Mouse (Mus musculus): ENCODE data around the gene Incenp. TPM values are rescaled to one million over a fixed set of nuclear protein-coding genes. Genes with fewer than 3 reads are reported as not detected.
"Not testable (repeated sequence)": the region's sequence is repeated elsewhere in the genome, so short reads cannot be mapped to it uniquely, and the experiment has no call there.

The Incenp gene
- total RNA-seq, 1 experiment from 2014 or later: 32.4 TPM

- no peak for DNase-seq
These were observed 19.0 kb upstream of the Incenp start for GRCm38 (mm10) chr19:9918176-9918861.

DNA sequence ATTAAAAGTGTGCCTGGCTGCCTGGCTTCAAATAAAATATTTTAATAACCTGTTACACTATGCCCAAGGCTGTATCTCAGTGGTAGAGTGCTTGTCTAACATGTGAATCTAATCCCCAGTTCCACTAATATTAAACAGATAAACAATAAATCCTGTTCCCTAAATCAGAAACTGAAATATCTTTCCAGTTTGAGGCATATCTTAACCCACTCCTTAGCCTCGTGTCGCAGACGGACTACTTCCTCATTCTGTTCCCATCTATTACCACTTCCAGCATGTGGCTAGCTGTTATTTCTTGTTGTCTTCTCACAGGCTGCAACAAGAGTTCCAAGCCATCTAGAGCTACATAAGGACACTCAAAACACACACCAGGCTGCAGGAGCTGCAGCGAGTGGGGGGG, 18.4 kb upstream of the Incenp start:
- DNase-seq: no peak

GRCm38 (mm10) chr19:9915935-9916334, 16.6 kb upstream of the Incenp start:
- DNase-seq: peak; percentile 70

DNA sequence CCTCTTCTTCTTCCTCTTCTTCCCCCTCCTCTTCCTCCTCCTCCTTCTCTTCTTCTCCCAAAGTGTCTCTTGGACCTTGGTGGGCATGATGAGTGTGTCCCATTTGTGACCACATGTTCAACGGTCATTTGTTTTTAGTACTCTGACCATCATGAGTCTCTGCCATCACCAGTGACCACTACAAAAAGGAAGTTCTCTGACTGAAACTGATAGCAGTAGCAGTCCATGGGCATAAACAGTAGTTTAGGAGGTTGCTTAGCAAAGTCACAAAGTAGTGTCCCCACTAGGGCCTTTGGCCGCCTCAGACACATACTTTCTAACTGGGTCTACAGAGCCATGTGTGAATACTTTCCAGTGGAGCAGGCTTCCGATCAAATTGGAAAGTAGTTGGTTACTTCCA, 15.0 kb upstream of the Incenp start:
- DNase-seq: no peak

- no peak for DNase-seq
These were observed 14.4 kb upstream of the Incenp start for GRCm38 (mm10) chr19:9913784-9914183.

GRCm38 (mm10) chr19:9911314-9911754, 12.0 kb upstream of the Incenp start:
- DNase-seq: no peak

DNA sequence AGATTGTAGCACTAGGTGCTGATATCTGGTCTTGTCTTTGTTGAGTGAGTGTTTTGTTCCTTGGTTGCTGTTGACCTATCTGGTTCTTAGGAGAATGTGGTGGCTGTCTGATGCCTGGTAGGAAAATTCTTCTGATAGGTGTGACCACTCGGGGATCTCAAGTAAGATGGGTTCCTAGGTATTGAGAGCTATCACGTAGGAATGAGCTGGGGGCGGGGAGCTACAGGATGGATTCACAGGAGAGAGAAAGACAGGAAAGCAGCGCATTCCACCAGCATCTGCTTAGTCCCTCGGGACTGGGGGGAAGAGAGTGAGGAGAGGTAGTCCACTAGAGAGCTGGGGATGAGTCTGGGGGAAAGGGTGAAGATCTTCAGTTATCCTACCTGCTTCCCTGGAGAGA, 10.0 kb upstream of the Incenp start:
- no peak for DNase-seq

- not testable (repeated sequence) for DNase-seq
These were observed 1.3 kb upstream of the Incenp start for GRCm38 (mm10) chr19:9900696-9901095.

- no peak for DNase-seq
These were observed 412 bp upstream of the Incenp start for GRCm38 (mm10) chr19:9899780-9900146.

DNA sequence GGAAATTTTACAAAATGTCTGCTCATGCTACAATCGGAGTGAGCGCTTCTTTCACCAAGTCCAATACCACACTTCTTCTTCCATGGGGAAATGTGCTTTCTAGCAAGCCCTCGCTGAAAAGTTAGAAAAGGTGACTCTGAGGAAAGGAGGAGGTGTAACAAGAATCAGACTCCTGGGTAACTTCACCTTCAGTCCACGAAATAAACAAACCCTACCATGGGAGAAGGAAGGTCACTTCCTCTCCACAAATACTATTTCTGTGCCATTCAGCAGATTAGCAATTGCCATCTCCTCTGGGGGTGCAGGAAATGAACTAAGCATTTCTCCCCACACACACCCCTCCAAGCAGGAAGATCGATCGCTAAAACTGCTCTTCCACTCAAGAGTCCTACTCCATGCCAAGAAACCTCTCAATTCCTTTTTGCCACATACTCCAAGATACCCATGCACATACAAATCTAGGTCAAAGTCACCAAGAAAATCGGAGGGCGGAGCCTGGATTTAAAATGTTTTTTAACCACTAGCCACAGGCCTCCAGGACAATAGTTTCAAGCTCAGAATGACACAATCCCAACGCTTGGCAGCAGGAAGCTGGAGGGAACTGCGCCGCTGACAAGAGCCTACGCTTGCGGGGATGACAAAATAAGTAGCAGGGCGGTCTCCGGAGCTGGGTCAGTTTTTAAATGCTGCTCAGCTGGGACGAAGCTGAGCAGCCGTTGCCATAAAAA, 848 bp downstream of the Incenp start:
- DNase-seq: peak; percentile 12

DNA sequence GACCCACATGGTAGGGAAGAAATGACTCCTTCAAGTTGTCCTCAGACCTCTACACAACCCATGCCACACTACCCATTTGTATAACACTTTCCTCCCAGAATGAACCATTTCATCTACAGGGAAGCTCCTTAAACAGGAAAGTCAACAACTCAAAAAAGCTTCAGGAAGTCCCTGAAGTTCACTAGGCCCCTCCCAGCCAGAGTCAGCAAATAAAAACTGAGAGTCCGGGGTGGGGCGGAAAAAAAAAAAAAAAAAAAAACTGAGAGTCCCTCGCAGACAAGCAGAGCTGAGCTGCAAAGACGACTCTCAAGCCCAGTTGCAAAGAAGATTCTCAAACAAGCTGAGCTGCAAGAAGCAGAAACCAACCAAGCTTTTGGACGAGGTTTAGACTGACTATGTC, 3.3 kb downstream of the Incenp start:
- DNase-seq: no peak

GRCm38 (mm10) chr19:9886771-9887170, 12.6 kb downstream of the Incenp start:
- no peak for DNase-seq

DNA sequence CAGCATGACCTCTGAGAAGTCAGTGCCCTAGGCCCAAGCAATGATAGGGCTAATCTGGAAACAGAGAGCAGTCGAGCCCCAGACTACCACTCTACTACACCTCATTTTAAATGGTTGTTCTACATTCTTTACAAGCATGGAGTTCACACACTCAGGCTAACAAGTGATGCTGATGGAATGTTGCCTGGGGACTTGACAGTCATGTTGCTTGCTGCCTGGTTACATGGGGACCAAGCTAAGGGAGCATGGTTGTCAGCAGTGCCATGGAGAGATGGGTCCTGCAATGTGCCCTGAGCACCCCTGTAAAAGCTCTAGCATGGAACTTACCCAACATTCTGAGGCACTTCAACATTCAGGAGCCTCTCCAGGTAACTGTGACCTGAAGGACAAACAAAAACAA, 13.0 kb downstream of the Incenp start:
- DNase-seq: no peak

DNA sequence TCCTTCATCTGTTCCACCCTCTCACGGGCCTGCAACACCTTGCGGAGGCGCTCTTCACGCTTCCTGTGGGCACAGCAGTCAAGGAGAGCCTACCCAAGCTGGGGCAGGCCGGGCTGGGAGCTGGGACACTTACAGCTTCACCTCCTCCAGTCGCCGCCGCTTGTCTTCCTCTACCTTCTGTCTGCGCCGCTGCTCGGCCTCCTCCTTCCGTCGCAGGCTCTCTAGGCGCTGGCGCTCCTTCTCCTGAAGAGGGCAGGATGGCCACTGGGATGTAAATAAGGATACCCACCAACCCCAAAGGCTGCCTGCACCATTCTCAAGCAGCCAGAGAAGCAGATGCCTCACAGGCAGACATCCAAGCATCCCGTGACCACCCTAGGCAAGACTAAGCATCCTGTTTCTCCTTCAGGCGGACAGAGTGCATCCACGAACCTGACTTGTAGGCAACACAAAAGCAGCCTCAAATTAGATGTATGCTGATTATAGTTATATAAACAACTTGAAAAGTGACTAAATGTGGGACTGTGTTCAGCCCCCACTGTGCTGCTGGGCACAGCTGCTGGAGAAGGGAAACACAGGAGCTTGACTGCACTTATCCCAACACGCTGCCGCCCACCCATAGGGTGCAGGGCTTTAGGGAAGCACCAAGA, 21.0 kb downstream of the Incenp start:
- no peak for DNase-seq

GRCm38 (mm10) chr19:9865466-9865865, 33.9 kb downstream of the Incenp start:
- no peak for DNase-seq

DNA sequence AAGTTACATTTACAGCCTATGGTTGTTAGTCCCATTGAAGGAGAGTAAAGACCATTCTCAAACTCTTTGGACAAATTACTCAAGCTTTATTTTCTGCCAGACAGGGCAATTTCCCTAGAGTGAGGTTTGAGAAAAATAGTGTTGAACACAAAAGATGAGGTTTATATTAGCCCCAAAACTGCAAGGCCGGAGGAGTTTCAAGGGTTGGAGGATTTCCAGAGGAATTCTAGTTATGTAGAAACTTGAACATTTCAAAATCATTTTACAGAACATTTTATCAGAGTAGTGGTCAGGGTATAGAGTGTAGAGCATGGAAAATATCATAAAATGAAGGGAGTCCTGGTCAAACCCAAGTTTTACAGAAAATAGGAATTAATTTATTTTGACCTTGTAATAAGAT, 34.5 kb downstream of the Incenp start:
- DNase-seq: no peak

GRCm38 (mm10) chr19:9860821-9861220, 38.5 kb downstream of the Incenp start:
- not testable (repeated sequence) for DNase-seq

DNA sequence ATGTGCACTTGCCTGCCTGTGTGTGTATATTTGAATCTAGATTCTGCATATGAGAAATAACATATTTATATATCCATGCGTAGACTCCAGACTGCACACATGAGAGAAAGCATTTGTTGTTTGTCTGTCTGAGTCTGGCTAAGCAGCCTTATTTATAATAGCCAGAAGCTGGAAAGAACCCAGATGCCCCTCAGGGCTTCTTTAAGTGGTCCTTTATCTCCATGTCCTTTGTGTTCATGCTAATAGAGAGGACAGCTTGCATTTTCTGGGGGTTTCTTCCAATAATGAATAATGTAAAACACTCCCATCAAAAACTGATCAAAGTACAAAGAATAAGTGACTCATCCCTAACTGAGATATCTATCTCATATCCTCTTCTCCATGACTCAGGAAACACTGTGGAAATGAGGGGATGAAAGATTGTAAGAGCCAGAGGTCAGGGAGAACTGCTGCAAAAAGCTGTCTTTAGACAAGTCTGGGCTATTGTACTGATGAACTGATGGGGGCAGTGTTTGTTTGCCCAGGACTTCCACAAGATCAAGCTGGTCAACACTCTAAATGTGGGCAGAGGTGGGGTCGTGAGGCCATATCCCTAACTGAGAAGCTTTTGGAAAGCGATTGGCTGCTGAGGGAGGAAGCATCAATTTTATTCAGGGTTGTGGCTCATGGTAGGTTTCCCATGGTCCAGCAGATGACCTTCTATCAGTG, 49.8 kb downstream of the Incenp start:
- not testable (repeated sequence) for DNase-seq

DNA sequence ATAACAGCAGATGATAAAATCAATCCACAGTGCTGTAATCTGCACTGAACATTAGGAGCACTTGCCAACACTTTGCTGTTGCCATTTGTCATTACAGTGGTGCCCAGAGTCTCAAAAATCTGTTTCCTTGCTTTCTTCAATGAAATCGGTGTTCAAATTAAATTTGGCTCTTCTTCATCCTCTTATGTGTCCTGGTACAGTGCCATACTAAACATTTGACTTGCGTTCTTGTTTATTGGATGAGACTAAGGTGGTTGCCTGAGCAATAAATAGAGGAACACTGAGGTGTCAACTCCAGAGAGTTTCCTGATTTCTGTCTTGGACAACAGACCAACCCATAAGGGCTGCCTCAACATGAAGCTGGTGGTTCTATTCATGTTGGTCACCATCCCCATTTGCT, 52.1 kb downstream of the Incenp start, which contains the start of gene Scgb2a2:
Gene Scgb2a2, plus strand, starts transcription at position 301 of the 400 bp plus-strand sequence.
- no peak for DNase-seq

- no peak for DNase-seq
These were observed 62.0 kb downstream of the Incenp start for GRCm38 (mm10) chr19:9837341-9837715.

DNA sequence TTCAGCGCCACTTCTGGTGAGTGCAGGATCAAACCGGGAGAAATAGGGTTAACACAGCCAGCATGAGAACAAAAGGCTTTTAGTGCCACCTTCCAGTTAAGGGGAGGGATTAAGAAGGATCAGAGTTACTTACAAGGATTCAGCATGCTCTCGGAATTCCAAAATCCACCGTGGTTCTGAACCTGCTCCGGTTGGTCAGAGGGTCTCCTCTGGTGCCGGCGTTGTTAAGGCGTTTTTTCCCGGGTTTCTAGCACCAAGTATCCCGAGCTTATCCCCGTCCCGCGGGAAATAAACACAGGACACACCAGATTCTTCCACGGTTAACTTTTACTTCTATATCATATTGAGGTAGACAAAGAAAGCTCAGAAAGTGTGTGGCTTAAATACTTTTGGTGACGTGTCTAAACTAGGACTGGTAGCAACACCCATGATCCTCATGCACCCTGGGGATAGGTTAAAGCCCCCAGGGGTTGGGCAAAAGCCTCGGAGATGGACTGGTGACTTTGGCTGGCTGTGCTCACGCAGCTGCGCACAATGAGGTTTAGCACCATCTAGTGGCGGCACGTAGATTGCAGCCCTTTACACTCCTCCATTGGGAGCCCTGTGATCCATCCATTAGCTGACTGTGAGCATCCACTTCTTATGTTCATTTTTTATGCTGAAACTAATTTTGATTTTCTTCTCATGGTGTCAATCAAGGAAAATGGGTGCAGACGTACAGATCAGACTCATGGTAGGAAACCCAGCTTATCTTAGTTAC, 62.6 kb downstream of the Incenp start:
- DNase-seq: peak; percentile 37

Data from adrenal gland, postnatal 25 days (tissue).